Mouse (Mus musculus): ENCODE data around the gene Crk. TPM values are rescaled to one million over a fixed set of nuclear protein-coding genes. Genes with fewer than 3 reads are reported as not detected.
"Not testable (repeated sequence)": the region's sequence is repeated elsewhere in the genome, so short reads cannot be mapped to it uniquely, and the experiment has no call there.

The Crk gene
- polyA plus RNA-seq, 1 experiment from 2014 or later = 131 TPM

GRCm38 (mm10) chr11:75673411-75673810 lies 5.6 kb upstream of the Crk start:
- Histone ChIP-seq H3K4me1 (0 out of 2 replicates have a peak, but pooled peaks cover under 1% of the 10 kb centered on the region), H3K27ac (replicated peaks) (no peak overlapping the region), H3K9me3 (no peaks in the 10 kb centered on the region), H3K9ac (replicated peaks) (no peak overlapping the region), H3K4me3 (no peak overlapping the region), H3K36me3 (peaks cover 21% of the 10 kb centered on the region; the same call in 1 of the 2 replicates), H3K27me3 (no peaks in the 10 kb centered on the region), H3K4me2 (replicated peaks) (no peak overlapping the region)
- 88% methylated on average over 5 of the region's 5 CpGs for WGBS
- no peak for ATAC-seq (replicated peaks)

- H3K4me3 ChIP-seq = no peak overlapping the region
- ATAC-seq (replicated peaks) = no peak
- peaks cover 5% of the 10 kb centered on the region for H3K4me1 ChIP-seq
- H3K9me3 ChIP-seq = no peaks in the 10 kb centered on the region
- H3K27me3 ChIP-seq = no peaks in the 10 kb centered on the region
- WGBS = 80% methylated on average over 3 of the region's 3 CpGs
- peaks cover 17% of the 10 kb centered on the region; the same call in 1 of the 2 replicates for H3K36me3 ChIP-seq
- H3K27ac ChIP-seq (replicated peaks) = no peak overlapping the region
- H3K9ac ChIP-seq (replicated peaks) = no peak overlapping the region
- no peak overlapping the region for H3K4me2 ChIP-seq (replicated peaks)
These were observed 4.2 kb upstream of the Crk start for GRCm38 (mm10) chr11:75674875-75675274.

- peaks cover 3% of the 10 kb centered on the region for H3K36me3 ChIP-seq
- no peaks in the 10 kb centered on the region for H3K27me3 ChIP-seq
- peak overlapping the region; percentile 98 for H3K4me3 ChIP-seq
- 92% methylated on average over 3 of the region's 3 CpGs for WGBS
- H3K27ac ChIP-seq (replicated peaks) = peak overlapping the region; percentile 59
- H3K9ac ChIP-seq (replicated peaks) = peak overlapping the region; percentile 37
- H3K4me2 ChIP-seq (replicated peaks) = peak overlapping the region; percentile 68
- ATAC-seq (replicated peaks) = no peak; the same call in 1 of the 2 replicates
- no peaks in the 10 kb centered on the region for H3K9me3 ChIP-seq
- H3K4me1 ChIP-seq = peaks cover 22% of the 10 kb centered on the region
These were observed 945 bp upstream of the Crk start for GRCm38 (mm10) chr11:75677881-75678746.

- Histone ChIP-seq H3K27ac (replicated peaks) (peak overlapping the region; percentile 93), H3K4me1 (peaks cover 22% of the 10 kb centered on the region), H3K27me3 (no peaks in the 10 kb centered on the region), H3K4me2 (replicated peaks) (peak overlapping the region; percentile 88), H3K9ac (replicated peaks) (peak overlapping the region; percentile 88), H3K9me3 (no peaks in the 10 kb centered on the region), H3K36me3 (peaks cover 8% of the 10 kb centered on the region), H3K4me3 (peak overlapping the region; percentile 98)
- peak; percentile 86 for ATAC-seq (replicated peaks)
- under 1% methylated on average over 43 of the region's 43 CpGs for WGBS
These were observed 546 bp downstream of the Crk start for GRCm38 (mm10) chr11:75679439-75680171.

GRCm38 (mm10) chr11:75684462-75684861 lies 5.4 kb downstream of the Crk start:
- H3K9ac ChIP-seq (replicated peaks) = no peak overlapping the region
- no peak overlapping the region for H3K27ac ChIP-seq (replicated peaks)
- H3K4me2 ChIP-seq (replicated peaks) = no peak overlapping the region
- H3K27me3 ChIP-seq = no peaks in the 10 kb centered on the region
- peaks cover 8% of the 10 kb centered on the region for H3K36me3 ChIP-seq
- H3K9me3 ChIP-seq = no peaks in the 10 kb centered on the region
- WGBS = 93% methylated on average over 5 of the region's 5 CpGs
- no peak for ATAC-seq (replicated peaks)
- peaks cover 18% of the 10 kb centered on the region for H3K4me1 ChIP-seq
- no peak overlapping the region for H3K4me3 ChIP-seq

- H3K4me3 ChIP-seq = no peak overlapping the region
- peaks cover 16% of the 10 kb centered on the region for H3K4me1 ChIP-seq
- no peaks in the 10 kb centered on the region for H3K27me3 ChIP-seq
- 92% methylated on average over 2 of the region's 2 CpGs for WGBS
- no peak overlapping the region for H3K4me2 ChIP-seq (replicated peaks)
- no peak overlapping the region for H3K27ac ChIP-seq (replicated peaks)
- no peaks in the 10 kb centered on the region for H3K9me3 ChIP-seq
- H3K36me3 ChIP-seq = peaks cover 8% of the 10 kb centered on the region
- no peak overlapping the region for H3K9ac ChIP-seq (replicated peaks)
- ATAC-seq (replicated peaks) = no peak
These were observed 5.9 kb downstream of the Crk start for GRCm38 (mm10) chr11:75684956-75685355.

GRCm38 (mm10) chr11:75687343-75687993 lies 8.4 kb downstream of the Crk start:
- no peak for ATAC-seq (replicated peaks)
- Histone ChIP-seq H3K36me3 (peaks cover 13% of the 10 kb centered on the region), H3K9me3 (no peaks in the 10 kb centered on the region), H3K27me3 (no peaks in the 10 kb centered on the region), H3K4me2 (replicated peaks) (no peak overlapping the region), H3K4me3 (no peak overlapping the region), H3K27ac (replicated peaks) (no peak overlapping the region), H3K4me1 (no peaks in the 10 kb centered on the region), H3K9ac (replicated peaks) (no peak overlapping the region)
- 89% methylated on average over 2 of the region's 2 CpGs for WGBS

- no peaks in the 10 kb centered on the region for H3K27me3 ChIP-seq
- no peak overlapping the region for H3K27ac ChIP-seq (replicated peaks)
- no peak overlapping the region for H3K9ac ChIP-seq (replicated peaks)
- no peak for ATAC-seq (replicated peaks)
- no peaks in the 10 kb centered on the region for H3K9me3 ChIP-seq
- H3K4me2 ChIP-seq (replicated peaks) = no peak overlapping the region
- no peak overlapping the region for H3K4me3 ChIP-seq
- WGBS = 96% methylated on average over 2 of the region's 2 CpGs
- H3K4me1 ChIP-seq = no peaks in the 10 kb centered on the region
- H3K36me3 ChIP-seq = peaks cover 16% of the 10 kb centered on the region
These were observed 9.1 kb downstream of the Crk start for GRCm38 (mm10) chr11:75688132-75688531.

- no peaks in the 10 kb centered on the region for H3K9me3 ChIP-seq
- no peaks in the 10 kb centered on the region for H3K4me1 ChIP-seq
- 89% methylated on average over 1 of the region's 1 CpGs for WGBS
- H3K27me3 ChIP-seq = no peaks in the 10 kb centered on the region
- H3K27ac ChIP-seq (replicated peaks) = no peak overlapping the region
- H3K9ac ChIP-seq (replicated peaks) = no peak overlapping the region
- ATAC-seq (replicated peaks) = no peak
- no peak overlapping the region for H3K4me3 ChIP-seq
- peaks cover 28% of the 10 kb centered on the region for H3K36me3 ChIP-seq
- H3K4me2 ChIP-seq (replicated peaks) = no peak overlapping the region
These were observed 10.9 kb downstream of the Crk start for GRCm38 (mm10) chr11:75689977-75690376.

- no peak overlapping the region for H3K4me2 ChIP-seq (replicated peaks)
- no peak for ATAC-seq (replicated peaks)
These were observed 12.0 kb downstream of the Crk start for GRCm38 (mm10) chr11:75691047-75691446.

GRCm38 (mm10) chr11:75693570-75693969 lies 14.5 kb downstream of the Crk start:
- 95% methylated on average over 5 of the region's 5 CpGs for WGBS
- H3K27me3 ChIP-seq = no peaks in the 10 kb centered on the region
- H3K4me3 ChIP-seq = no peak overlapping the region
- H3K9me3 ChIP-seq = no peaks in the 10 kb centered on the region
- peaks cover 48% of the 10 kb centered on the region for H3K36me3 ChIP-seq
- H3K4me1 ChIP-seq = no peaks in the 10 kb centered on the region
- ATAC-seq (replicated peaks) = no peak
- no peak overlapping the region for H3K27ac ChIP-seq (replicated peaks)
- no peak overlapping the region for H3K9ac ChIP-seq (replicated peaks)
- no peak overlapping the region for H3K4me2 ChIP-seq (replicated peaks)

More at GRCm38 (mm10) chr11:75691047-75691446, 12.0 kb downstream of the Crk start:
- Histone ChIP-seq H3K9me3 (no peaks in the 10 kb centered on the region), H3K9ac (replicated peaks) (no peak overlapping the region), H3K4me1 (no peaks in the 10 kb centered on the region), H3K4me3 (no peak overlapping the region), H3K27ac (replicated peaks) (no peak overlapping the region), H3K36me3 (peaks cover 30% of the 10 kb centered on the region), H3K27me3 (no peaks in the 10 kb centered on the region)

GRCm38 (mm10) chr11:75697464-75697863 lies 18.4 kb downstream of the Crk start:
- not testable (repeated sequence) for H3K27ac ChIP-seq (replicated peaks); H3K9ac ChIP-seq (replicated peaks); H3K27me3 ChIP-seq; H3K4me2 ChIP-seq (replicated peaks); H3K9me3 ChIP-seq; H3K4me1 ChIP-seq; H3K4me3 ChIP-seq; ATAC-seq (replicated peaks)
- peaks cover 70% of the 10 kb centered on the region for H3K36me3 ChIP-seq
- WGBS = 97% methylated on average over 3 of the region's 3 CpGs
